Mouse (Mus musculus) small intestine, adult 2 months (tissue): ENCODE results near the gene Sik3.

ENCODE experiments used
- CTCF ChIP-seq: fragments of 200-500 bp; IDR thresholded peaks from 2 replicates; pipeline ENCODE4 v1.5.1; 2012; ENCODE audit warnings: low read depth, mild to moderate bottlenecking, control low read depth, inconsistent platforms, low read length, moderate library complexity, mixed read lengths; ENCODE audit not compliant: insufficient replicate concordance, insufficient read length; ENCODE audit errors: extremely low read depth
- POLR2A ChIP-seq: fragments of 200-500 bp; IDR thresholded peaks from 2 replicates; pipeline ENCODE4 v1.6.1; 2012; ENCODE audit warnings: low read depth, mild to moderate bottlenecking, control low read depth, inconsistent platforms, low read length, moderate library complexity

GRCm38 (mm10) chr9:46067691-46068090 lies 55.1 kb downstream of the Sik3 start:
- TF ChIP-seq CTCF, result no peak
- no peak for TF ChIP-seq POLR2A
